In genomic region chr3:69130973-69131372, GRCm38 (mm10) we compare ENCODE assay signal across 30 mouse cellular contexts.
"Had no signal": no experiment of that assay in that cellular context is flagged by ENCODE, and none has a peak within 500 bp of the region (broad histone marks: within the 10 kb centered on the region; RNA-seq: fewer than 3 reads in every experiment).

No protein-coding gene starts in this region.

- H3K9ac ChIP-seq: limb, embryonic 12.5 days; limb, embryonic 13.5 days; limb, embryonic 15.5 days; liver, embryonic 12.5 days; liver, embryonic 13.5 days; liver, embryonic 14.5 days; liver, embryonic 15.5 days; liver, postnatal 0 days; lung, embryonic 14.5 days; lung, embryonic 15.5 days; midbrain, embryonic 12.5 days; midbrain, embryonic 13.5 days had no signal

- H3K4me3 ChIP-seq: left cerebral cortex, adult 2 months; limb, embryonic 10.5 days; limb, embryonic 12.5 days; limb, embryonic 13.5 days; limb, embryonic 15.5 days; liver, embryonic 12.5 days; liver, embryonic 13.5 days; liver, embryonic 15.5 days; lung, embryonic 15.5 days; megakaryocyte, embryonic 14.5 days; midbrain, embryonic 10.5 days; midbrain, embryonic 12.5 days; midbrain, embryonic 13.5 days; myocyte had no signal

- H3K27me3 ChIP-seq: limb, embryonic 12.5 days; limb, embryonic 15.5 days; liver, embryonic 12.5 days; liver, embryonic 13.5 days; liver, embryonic 15.5 days; lung, embryonic 15.5 days; megakaryocyte, embryonic 14.5 days; midbrain, embryonic 12.5 days had no signal

- H3K4me1 ChIP-seq: limb, embryonic 10.5 days; limb, embryonic 12.5 days; limb, embryonic 13.5 days; limb, embryonic 15.5 days; lung, embryonic 15.5 days; midbrain, embryonic 10.5 days had no signal

- H3K4me2 ChIP-seq: limb, embryonic 12.5 days; limb, embryonic 13.5 days; limb, embryonic 15.5 days; liver, embryonic 11.5 days; liver, embryonic 12.5 days; liver, embryonic 13.5 days; liver, embryonic 15.5 days; lung, embryonic 14.5 days; lung, embryonic 15.5 days; midbrain, embryonic 12.5 days; midbrain, embryonic 13.5 days had no signal

- ATAC-seq: liver, embryonic 12.5 days; liver, postnatal 0 days; lung, postnatal 0 days; midbrain, embryonic 13.5 days; midbrain, embryonic 16.5 days had no signal

- H3K27ac ChIP-seq: left cerebral cortex, adult 2 months; limb, embryonic 10.5 days; limb, embryonic 12.5 days; limb, embryonic 13.5 days; limb, embryonic 15.5 days; liver, embryonic 12.5 days; liver, embryonic 13.5 days; liver, embryonic 14.5 days; liver, embryonic 15.5 days; lung, embryonic 15.5 days; macrophage; midbrain, embryonic 10.5 days; midbrain, embryonic 12.5 days; midbrain, embryonic 13.5 days had no signal

- DNase-seq: left cerebral cortex, postnatal 4 days; liver; liver, embryonic 13.5 days; liver, postnatal 0 days; lung, adult 18-20 months; lung, adult 2 months; lung, embryonic 14.5 days; lung, postnatal 10 days; lung, postnatal 14 days; lung, postnatal 36 days; lung, postnatal 4 days; midbrain, embryonic 14.5 days had no signal

- H3K9me3 ChIP-seq: limb, embryonic 10.5 days; limb, embryonic 12.5 days; limb, embryonic 13.5 days; limb, embryonic 15.5 days; liver, embryonic 12.5 days; liver, embryonic 13.5 days; liver, embryonic 15.5 days; lung, embryonic 15.5 days; megakaryocyte, embryonic 14.5 days; midbrain, embryonic 10.5 days; midbrain, embryonic 12.5 days; midbrain, embryonic 13.5 days had no signal

- H3K36me3 ChIP-seq: limb, embryonic 10.5 days; limb, embryonic 12.5 days; limb, embryonic 13.5 days; limb, embryonic 15.5 days; liver, embryonic 12.5 days; liver, embryonic 13.5 days; liver, embryonic 15.5 days; lung, embryonic 15.5 days; midbrain, embryonic 10.5 days; midbrain, embryonic 12.5 days; midbrain, embryonic 13.5 days had no signal
